Mouse (Mus musculus) lung, embryonic 15.5 days (tissue): Measurements from ENCODE around the gene Zfp385b. TPM values are rescaled to one million over a fixed set of nuclear protein-coding genes. Genes with fewer than 3 reads are reported as not detected.

Source experiments
- ATAC-seq: fragments of 200-750 bp; cut with Nextera tagmentation; 2 replicates; pipeline ENCODE4 v1.8.0; 2017; ENCODE audit warnings: moderate number of reproducible peaks, borderline replicate concordance; ENCODE audit not compliant: low FRiP score, low TSS enrichment; ENCODE audit errors: extremely low read depth
- H3K27ac ChIP-seq: fragments of 300-500 bp; sonication (generic); 2 replicates; pipeline ENCODE4 v1.5.1; 2015; ENCODE audit warnings: moderate library complexity, mild to moderate bottlenecking, inconsistent platforms
- H3K27me3 ChIP-seq: fragments of 300-500 bp; sonication (generic); 2 replicates; pipeline ENCODE4 v1.6.1; 2015; ENCODE audit warnings: inconsistent platforms
- H3K36me3 ChIP-seq: fragments of 300-500 bp; sonication (generic); 2 replicates; pipeline ENCODE4 v1.6.1; 2015; ENCODE audit warnings: inconsistent platforms
- H3K4me1 ChIP-seq: fragments of 300-500 bp; sonication (generic); 2 replicates; pipeline ENCODE4 v1.6.1; 2015; ENCODE audit warnings: inconsistent platforms
- H3K4me2 ChIP-seq: fragments of 300-500 bp; sonication (generic); 2 replicates; pipeline ENCODE4 v1.6.1; 2015; ENCODE audit warnings: inconsistent platforms, mild to moderate bottlenecking, moderate library complexity
- H3K4me3 ChIP-seq: fragments of 300-500 bp; sonication (generic); 2 replicates; pipeline ENCODE4 v1.5.1; 2015; ENCODE audit warnings: mild to moderate bottlenecking, inconsistent platforms
- H3K9ac ChIP-seq: fragments of 300-500 bp; sonication (generic); 2 replicates; pipeline ENCODE4 v1.6.1; 2015; ENCODE audit warnings: inconsistent platforms
- H3K9me3 ChIP-seq: fragments of 300-500 bp; sonication (generic); 2 replicates; pipeline ENCODE4 v1.6.1; 2016; ENCODE audit warnings: inconsistent platforms
- WGBS: fragments of 180-500 bp; shearing (Covaris S2); methylation state at CpG from one replicate; pipeline ENCODE4 v1.1.7; 2015; 5-methylcytosine and 5-hydroxymethylcytosine counted together
- polyA plus RNA-seq: library from polyadenylated mRNA; unstranded; fragments of >200 nt; fragmentation: Nextera tagmentation; extraction: Ambion mirVana; gene quantifications from 2 replicates; pipeline ENCODE4 v1.2.1, GENCODE M21; 2015

The Zfp385b gene
- polyA plus RNA-seq, 1 experiment from 2014 or later = 4.9 TPM

GRCm38 (mm10) chr2:77781390-77781789 lies 38.0 kb downstream of the Zfp385b start:
- peak; percentile 49; the same call in 1 of the 2 replicates for ATAC-seq
- 40% methylated on average over 7 of the region's 7 CpGs for WGBS
- Histone ChIP-seq H3K4me3 (no peak overlapping the region), H3K4me1 (no peaks in the 10 kb centered on the region), H3K4me2 (peak overlapping the region; percentile 29; the same call in 1 of the 2 replicates), H3K9ac (no peak overlapping the region), H3K27ac (no peak overlapping the region), H3K9me3 (no peaks in the 10 kb centered on the region), H3K36me3 (no peaks in the 10 kb centered on the region), H3K27me3 (no peaks in the 10 kb centered on the region)

GRCm38 (mm10) chr2:77777781-77778180 lies 41.7 kb downstream of the Zfp385b start:
- Histone ChIP-seq H3K27ac (no peak overlapping the region), H3K4me2 (no peak overlapping the region), H3K9me3 (no peaks in the 10 kb centered on the region), H3K4me3 (no peak overlapping the region), H3K9ac (no peak overlapping the region), H3K27me3 (no peaks in the 10 kb centered on the region), H3K36me3 (no peaks in the 10 kb centered on the region), H3K4me1 (no peaks in the 10 kb centered on the region)
- no peak for ATAC-seq
- 24% methylated on average over 6 of the region's 6 CpGs for WGBS

- 65% methylated on average over 10 of the region's 10 CpGs for WGBS
- H3K4me2 ChIP-seq = no peak overlapping the region
Observed at GRCm38 (mm10) chr2:77777047-77777686, 42.3 kb downstream of the Zfp385b start.

DNA sequence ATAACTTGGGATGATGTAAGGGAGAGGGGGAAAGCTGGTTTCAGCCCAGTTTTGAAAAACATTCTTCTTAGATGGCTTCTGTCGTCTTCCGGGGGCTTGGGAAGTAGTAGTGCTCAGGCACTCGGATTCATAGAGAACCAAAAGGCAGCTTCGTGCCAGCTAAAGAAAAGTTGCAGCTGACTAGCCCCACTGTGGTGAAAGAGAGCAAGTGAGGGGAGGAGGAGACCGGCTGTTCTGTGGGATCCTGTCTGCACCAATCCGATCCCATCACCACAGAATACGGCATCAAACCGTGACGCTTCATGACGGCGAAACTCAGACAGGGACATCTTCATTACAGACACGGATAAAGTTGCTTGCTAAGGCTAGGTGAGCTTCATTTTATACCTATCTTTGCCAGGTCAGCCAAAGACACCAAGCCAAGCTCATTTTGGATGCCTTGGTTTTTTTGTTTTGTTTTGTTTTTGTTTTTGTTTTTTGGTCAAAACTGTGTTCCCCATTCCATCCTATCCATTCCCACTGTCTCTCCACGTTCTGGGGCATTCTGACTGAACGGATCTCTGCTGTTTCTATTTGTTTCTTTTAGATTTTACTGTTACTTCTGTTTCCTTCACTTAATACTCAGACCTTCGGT lies 44.1 kb downstream of the Zfp385b start:
- Histone ChIP-seq H3K4me3 (no peak overlapping the region), H3K4me2 (no peak overlapping the region), H3K4me1 (no peaks in the 10 kb centered on the region), H3K9ac (no peak overlapping the region), H3K27ac (no peak overlapping the region), H3K9me3 (no peaks in the 10 kb centered on the region), H3K36me3 (no peaks in the 10 kb centered on the region), H3K27me3 (no peaks in the 10 kb centered on the region)
- 68% methylated on average over 15 of the region's 15 CpGs for WGBS
- ATAC-seq = peak; percentile 67; the same call in 1 of the 2 replicates

More at GRCm38 (mm10) chr2:77777047-77777686, 42.3 kb downstream of the Zfp385b start:
- no peaks in the 10 kb centered on the region for H3K9me3 ChIP-seq
- H3K4me3 ChIP-seq = no peak overlapping the region
- no peak overlapping the region for H3K27ac ChIP-seq
- H3K36me3 ChIP-seq = no peaks in the 10 kb centered on the region
- H3K4me1 ChIP-seq = no peaks in the 10 kb centered on the region
- no peak for ATAC-seq
- no peak overlapping the region for H3K9ac ChIP-seq
- H3K27me3 ChIP-seq = no peaks in the 10 kb centered on the region

DNA sequence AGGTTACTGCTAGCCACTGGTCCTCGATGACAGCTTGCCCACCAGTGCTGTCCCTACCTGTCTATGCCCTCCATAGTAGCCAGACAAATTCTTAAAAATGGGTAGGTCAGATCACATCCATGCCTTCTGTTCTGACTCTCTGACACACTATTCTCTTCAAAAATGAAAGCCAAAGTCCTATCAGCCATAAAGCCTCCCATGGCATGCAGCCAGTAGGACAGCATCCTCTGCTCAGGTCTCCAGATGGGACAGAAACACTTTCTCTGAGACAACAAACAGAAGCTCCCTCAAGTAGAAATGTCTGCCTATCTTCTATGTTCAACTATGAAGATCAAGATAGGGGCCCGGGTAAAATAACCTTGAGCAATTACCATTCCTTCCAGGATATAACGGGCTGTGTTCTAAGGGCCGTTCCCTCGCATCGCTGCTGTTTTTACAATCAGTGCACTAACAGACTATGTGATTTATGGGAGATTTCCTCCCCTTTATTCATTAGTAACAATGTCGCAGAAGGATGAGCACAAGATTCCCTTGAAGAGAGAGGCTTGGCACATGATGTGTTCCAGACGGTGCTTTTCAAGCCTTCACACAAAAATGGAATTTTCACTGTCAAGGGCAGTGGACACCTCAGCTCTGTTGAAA lies 49.3 kb downstream of the Zfp385b start:
- WGBS = 54% methylated on average over 8 of the region's 8 CpGs
- H3K9me3 ChIP-seq = no peaks in the 10 kb centered on the region
- no peak overlapping the region for H3K27ac ChIP-seq
- H3K4me3 ChIP-seq = no peak overlapping the region
- no peak overlapping the region for H3K4me2 ChIP-seq
- no peaks in the 10 kb centered on the region for H3K36me3 ChIP-seq
- H3K27me3 ChIP-seq = no peaks in the 10 kb centered on the region
- no peak for ATAC-seq
- no peak overlapping the region for H3K9ac ChIP-seq
- H3K4me1 ChIP-seq = no peaks in the 10 kb centered on the region

DNA sequence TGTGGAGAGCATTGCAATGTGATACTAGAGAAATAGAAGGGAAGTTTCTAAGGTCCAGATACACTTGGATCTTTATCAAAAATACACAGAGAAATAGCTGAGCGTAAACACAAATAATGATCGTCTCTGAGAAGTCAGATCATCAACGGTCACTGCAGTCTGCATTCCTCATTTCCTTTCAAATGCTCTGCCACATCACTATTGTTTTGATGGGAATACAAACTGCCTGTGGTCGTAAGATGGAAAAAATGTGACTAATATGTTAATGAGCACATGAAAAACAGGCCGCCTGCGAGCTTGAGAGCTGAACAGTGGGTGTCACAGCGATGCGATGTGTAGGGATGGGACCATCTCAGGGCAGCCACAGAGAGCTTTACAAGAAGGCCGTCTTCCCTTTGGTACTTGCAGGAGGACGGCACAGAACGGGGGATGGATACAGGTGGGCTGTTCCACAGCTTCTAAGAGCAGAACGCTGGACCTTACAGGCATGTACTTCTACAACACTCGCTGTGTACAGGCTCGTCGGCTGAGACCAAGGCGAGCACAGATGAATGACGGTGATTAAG lies 51.0 kb downstream of the Zfp385b start:
- H3K36me3 ChIP-seq = no peaks in the 10 kb centered on the region
- no peak overlapping the region for H3K4me3 ChIP-seq
- H3K9ac ChIP-seq = no peak overlapping the region
- WGBS = 71% methylated on average over 17 of the region's 17 CpGs
- H3K27me3 ChIP-seq = no peaks in the 10 kb centered on the region
- no peak overlapping the region for H3K4me2 ChIP-seq
- H3K27ac ChIP-seq = no peak overlapping the region
- no peaks in the 10 kb centered on the region for H3K9me3 ChIP-seq
- no peaks in the 10 kb centered on the region for H3K4me1 ChIP-seq
- ATAC-seq = no peak

DNA sequence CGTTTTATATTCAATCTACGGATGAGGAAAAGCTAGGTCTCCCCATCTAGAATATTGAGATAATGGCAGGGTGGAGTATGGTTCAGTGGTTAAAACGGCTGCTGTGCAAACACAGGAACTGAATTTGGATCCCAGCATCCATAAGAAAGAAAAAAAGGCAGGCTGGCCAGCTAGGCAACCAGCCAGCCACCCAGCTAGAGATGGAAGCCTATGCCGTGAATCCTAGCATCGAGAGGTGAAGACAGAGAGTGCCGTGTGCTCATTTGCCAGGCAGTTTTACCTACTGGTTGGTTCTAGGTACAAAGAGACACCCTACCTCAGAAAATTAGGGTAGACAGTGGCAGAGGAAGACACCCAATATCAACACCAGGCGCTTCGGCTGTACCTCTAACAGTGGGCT lies 57.5 kb downstream of the Zfp385b start:
- Histone ChIP-seq H3K4me2 (no peak overlapping the region), H3K4me3 (no peak overlapping the region), H3K4me1 (no peaks in the 10 kb centered on the region), H3K9me3 (no peaks in the 10 kb centered on the region), H3K36me3 (no peaks in the 10 kb centered on the region), H3K27me3 (no peaks in the 10 kb centered on the region), H3K9ac (no peak overlapping the region), H3K27ac (no peak overlapping the region)
- ATAC-seq = no peak
- 86% methylated on average over 8 of the region's 8 CpGs for WGBS

DNA sequence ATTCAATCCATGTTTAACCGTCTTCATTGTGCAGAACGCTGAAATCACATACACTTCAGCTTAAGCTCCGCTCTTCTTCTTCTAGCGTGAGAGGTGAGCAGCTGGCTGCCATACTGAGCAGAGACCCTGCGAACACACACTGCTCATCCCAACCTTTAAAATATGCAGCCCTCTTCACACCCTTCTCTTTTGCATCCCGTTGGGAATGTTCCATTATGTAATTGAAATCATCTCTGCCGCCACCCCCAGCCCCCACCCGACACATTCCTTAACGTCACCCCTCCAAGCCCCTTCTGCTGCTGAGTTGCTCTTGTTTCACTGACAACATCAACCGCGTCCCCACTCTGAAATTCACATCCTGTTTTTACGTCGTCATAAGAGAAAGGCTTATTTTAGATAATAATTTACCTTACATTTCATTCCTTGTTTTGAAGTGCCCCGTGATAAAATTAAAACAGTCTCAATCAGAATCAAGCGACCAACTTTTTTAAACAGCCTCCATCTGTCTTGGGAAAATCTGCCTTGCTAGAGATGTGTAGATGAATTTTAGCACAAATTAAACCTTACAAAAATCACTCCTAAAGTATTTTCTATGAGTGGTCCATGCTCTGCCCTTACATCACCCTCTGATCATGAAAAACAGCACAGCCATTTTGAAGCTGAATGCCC lies 60.9 kb downstream of the Zfp385b start:
- H3K9ac ChIP-seq = no peak overlapping the region
- no peak for ATAC-seq
- no peak overlapping the region for H3K4me3 ChIP-seq
- H3K9me3 ChIP-seq = no peaks in the 10 kb centered on the region
- 60% methylated on average over 15 of the region's 15 CpGs for WGBS
- no peaks in the 10 kb centered on the region for H3K36me3 ChIP-seq
- no peaks in the 10 kb centered on the region for H3K4me1 ChIP-seq
- no peak overlapping the region for H3K27ac ChIP-seq
- no peak overlapping the region for H3K4me2 ChIP-seq
- no peaks in the 10 kb centered on the region for H3K27me3 ChIP-seq

GRCm38 (mm10) chr2:77752491-77752890 lies 66.9 kb downstream of the Zfp385b start:
- no peak overlapping the region for H3K4me2 ChIP-seq
- 82% methylated on average over 4 of the region's 4 CpGs for WGBS
- H3K36me3 ChIP-seq = no peaks in the 10 kb centered on the region
- no peaks in the 10 kb centered on the region for H3K27me3 ChIP-seq
- H3K9me3 ChIP-seq = no peaks in the 10 kb centered on the region
- H3K9ac ChIP-seq = no peak overlapping the region
- H3K27ac ChIP-seq = no peak overlapping the region
- no peak overlapping the region for H3K4me3 ChIP-seq
- no peak for ATAC-seq
- H3K4me1 ChIP-seq = no peaks in the 10 kb centered on the region

GRCm38 (mm10) chr2:77749631-77750030 lies 69.8 kb downstream of the Zfp385b start:
- Histone ChIP-seq H3K27ac (no peak overlapping the region), H3K4me1 (no peaks in the 10 kb centered on the region), H3K36me3 (no peaks in the 10 kb centered on the region), H3K9me3 (no peaks in the 10 kb centered on the region), H3K9ac (no peak overlapping the region), H3K4me2 (no peak overlapping the region), H3K4me3 (no peak overlapping the region), H3K27me3 (no peaks in the 10 kb centered on the region)
- WGBS = 28% methylated on average over 3 of the region's 3 CpGs
- no peak for ATAC-seq

- Histone ChIP-seq H3K27me3 (no peaks in the 10 kb centered on the region), H3K36me3 (no peaks in the 10 kb centered on the region), H3K4me2 (no peak overlapping the region), H3K4me1 (no peaks in the 10 kb centered on the region), H3K9ac (no peak overlapping the region), H3K27ac (no peak overlapping the region), H3K9me3 (no peaks in the 10 kb centered on the region), H3K4me3 (no peak overlapping the region)
- ATAC-seq = no peak
- WGBS = 51% methylated on average over 5 of the region's 5 CpGs
Observed at GRCm38 (mm10) chr2:77746417-77746816, 73.0 kb downstream of the Zfp385b start.
